Mouse (Mus musculus): ENCODE measurements around the gene Foxred2.

Foxred2 gene

DNA sequence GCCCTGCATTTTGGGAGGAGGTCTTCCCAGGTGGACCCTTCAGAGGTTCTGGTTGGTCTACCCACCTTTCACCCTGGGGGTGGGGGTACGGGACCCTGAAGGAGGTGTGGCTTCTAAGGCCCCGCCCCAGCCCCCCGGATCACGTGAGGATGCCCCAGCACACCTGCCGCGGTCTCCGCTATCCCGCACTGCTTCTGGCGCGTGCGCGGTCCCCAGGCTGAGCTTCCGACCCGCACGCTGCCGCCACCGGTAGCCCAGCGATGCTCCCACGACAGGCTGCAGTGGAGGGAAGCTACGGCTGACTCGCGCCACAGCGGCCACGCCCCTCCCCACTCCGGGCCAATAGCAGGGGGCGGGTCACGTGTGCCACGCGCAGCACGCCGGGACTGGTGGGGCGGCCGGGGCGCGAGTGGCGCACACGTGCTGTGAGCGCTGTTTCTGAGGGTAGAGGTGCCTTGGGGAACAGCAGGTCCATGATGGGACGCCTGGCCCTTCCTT is at the start of gene Foxred2:
Foxred2 (minus strand) TSS at position 319 of the 498 bp plus-strand sequence.
- DNase-seq (ENCODE audit: inconsistent age in 2 of 2, low spot score in 1 of 2), result peak; percentile 92 to 94

DNA sequence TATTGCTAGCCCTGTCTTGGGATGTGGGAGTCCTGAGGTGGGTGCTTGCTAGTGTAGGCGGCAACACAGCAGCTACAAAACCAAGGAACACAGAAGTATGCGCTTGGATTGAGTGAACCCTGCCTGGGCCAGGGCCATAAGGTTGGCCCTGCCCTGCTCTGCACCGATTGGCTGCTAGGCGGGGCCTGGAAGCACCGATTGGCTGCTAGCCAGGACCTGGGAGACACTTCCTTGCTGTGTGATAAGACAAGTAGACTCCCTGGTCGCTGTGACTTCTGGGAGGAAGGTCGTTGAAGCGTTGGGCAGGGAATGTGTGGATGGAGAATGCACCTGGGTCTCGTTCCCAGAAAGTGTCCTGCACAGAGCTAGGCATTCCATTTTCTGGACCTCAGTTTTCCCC is 47.4 kb upstream of the Foxred2 start:
- no peak for DNase-seq (ENCODE audit: inconsistent age in 2 of 2, low spot score in 1 of 2)

DNA sequence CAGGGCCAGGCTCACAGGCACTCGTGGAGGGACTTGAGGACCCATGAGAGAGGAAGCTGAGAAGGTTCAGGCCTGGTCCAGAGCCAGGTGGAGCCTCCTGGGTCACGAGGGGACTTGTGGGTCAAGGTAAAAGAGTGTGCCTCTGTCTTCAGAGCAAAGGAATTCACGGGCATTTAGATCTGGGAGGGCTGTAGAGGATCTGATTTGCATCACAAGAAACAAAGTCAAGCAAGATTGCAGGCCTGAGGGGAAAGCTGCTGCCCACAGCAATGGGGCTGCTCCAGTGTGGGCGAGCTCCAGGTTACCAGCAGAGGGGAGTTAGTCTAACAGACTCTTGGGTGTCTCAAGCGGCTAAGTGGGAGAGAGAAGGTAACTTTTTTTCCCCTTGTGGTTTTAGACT is 44.9 kb upstream of the Foxred2 start:
- no peak for DNase-seq (ENCODE audit: inconsistent age in 2 of 2, low spot score in 1 of 2)

DNA sequence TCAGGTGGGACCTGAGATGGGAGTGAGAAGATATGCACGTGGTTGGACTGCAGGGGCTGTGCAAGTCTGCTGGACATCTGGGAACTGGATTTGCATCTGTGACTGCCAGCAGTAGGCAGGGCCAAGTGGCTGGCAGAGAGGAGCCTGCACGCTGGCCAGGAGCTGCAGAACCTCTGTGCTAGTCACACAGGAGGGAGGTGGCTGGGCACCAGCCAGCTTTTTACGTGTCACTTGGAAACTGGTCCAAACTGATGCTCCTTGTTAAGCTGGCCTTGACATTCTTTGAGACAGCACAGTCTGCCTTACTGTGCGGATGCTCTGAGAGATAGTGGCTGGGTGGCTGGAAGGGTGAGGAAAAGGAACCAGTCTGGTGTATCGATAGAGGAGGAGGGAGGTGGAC is 32.0 kb upstream of the Foxred2 start:
- DNase-seq (ENCODE audit: inconsistent age in 2 of 2, low spot score in 1 of 2), result peak; percentile 94 to 95

DNA sequence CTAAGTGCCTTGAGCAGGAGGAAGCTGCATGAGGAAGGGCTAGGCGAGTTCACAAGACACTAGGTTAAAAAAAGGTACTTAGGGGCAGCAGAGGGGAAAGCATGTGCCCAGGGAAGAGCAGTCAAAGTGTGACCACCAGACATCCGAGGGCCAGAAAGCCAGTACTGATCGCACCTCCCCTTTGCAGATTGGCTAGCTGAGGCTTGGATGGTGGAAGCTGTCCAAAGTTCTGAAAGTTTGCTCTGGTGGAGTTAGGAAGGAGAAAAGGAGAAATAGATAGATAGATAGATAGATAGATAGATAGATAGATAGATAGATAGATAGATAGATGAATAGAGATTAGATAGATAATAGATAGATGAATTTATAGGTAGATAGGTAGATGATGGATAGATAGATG is 26.9 kb upstream of the Foxred2 start:
- peak in 1 of 2 experiments; percentile 37 for DNase-seq (ENCODE audit: inconsistent age in 2 of 2, low spot score in 1 of 2)

DNA sequence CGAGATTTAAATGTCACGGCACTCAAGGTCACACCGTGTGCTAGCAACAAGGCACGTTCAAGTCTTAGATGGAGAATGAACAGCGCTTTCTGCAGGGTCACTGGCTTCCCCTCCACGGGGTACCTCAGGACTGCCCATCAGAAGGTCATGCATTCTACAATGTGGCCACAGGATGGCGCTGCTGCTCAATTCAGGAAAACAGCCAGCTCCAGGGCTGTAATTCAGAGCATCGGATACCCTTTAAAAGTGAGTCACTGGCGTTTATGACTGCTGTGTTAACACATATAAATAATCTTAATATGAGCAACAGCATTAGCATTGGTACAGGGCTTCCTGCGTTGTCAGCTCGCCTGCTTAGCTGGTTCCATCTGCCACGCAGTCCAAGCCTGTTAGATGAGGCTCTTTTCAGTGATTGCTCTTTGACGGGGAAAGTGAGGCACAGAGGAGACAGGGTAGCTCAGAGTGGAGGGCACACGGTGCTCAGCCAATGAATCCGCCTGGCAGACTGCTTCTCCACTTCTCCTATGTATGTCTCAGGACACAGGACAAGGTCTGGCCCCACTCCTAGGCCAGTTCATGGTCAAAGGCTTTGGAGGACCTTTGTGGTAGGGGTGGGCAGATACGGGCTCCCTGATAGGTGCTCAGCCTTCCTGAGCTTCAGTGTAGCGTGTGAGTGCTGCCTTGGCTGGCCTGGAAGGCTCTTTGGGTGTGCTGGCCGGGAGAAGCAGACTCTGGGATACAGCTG is 25.8 kb upstream of the Foxred2 start:
- peak; percentile 85 to 96 for DNase-seq (ENCODE audit: inconsistent age in 2 of 2, low spot score in 1 of 2)

DNA sequence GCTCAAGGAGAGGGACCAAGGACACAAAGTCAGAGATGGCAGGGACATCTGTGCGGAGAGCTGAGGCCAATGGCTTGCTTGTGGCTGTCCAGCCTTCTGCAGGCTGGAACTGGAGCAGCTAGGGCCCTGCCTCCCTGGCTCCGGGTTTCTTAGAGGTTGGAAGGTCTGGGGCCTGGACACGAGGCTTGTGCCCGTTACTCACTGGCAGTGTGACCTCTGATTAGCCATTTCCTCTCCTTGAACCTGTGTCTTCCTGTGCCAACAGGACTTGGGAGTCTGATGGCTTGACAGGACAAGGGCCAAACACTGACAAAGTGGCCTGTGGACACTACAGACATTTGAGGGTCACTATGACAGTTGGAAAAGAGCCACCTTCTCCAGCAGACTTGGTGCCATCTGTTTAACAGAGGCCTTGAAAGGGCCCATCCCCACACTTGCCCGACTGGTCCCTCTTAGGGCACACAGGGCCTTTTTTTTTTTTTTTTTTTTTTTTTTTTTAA is 24.7 kb upstream of the Foxred2 start:
- DNase-seq (ENCODE audit: inconsistent age in 2 of 2, low spot score in 1 of 2), result peak; percentile 79 to 94

DNA sequence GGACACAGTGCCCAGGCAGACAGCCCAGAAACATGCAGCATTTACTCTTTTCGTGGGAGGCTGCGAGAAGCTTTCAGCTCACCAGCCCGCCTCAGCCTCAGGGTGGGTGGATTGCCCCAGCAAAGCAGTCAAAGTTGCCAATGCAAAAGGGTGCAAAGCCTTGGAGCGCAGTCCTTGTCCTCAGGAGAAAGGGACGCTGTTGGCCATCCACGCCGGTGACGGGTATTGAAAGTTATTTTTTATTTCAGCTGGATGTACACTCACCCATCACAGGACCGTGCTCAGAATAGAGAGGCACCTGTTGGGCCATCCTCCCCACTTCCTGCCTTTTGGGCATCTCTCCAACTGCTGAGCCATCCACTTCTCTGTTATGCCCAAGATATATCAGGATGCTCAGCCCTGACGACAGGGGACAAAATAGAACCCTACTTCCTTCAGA is 22.9 kb upstream of the Foxred2 start:
- peak in 1 of 2 experiments; percentile 29 for DNase-seq (ENCODE audit: inconsistent age in 2 of 2, low spot score in 1 of 2)

DNA sequence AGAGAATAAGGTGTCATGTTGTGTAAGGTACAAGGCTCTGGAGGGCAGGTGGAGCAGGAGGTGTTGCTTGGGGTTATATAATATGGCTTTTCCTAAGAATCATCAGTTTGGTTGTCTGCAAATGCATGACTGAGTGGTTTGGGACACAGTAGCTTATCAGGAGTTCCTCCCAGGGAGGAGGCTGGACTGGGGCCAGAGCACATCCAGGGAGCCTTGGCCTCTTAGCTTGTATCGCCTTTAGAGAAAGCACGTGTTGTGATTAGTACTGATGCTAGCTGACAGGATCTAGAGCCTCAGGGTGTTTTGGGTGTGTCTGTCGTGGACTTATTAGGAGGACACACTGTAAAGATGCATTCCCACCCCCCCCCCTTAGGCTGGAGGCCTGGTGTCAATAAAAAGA is 21.1 kb upstream of the Foxred2 start:
- peak; percentile 75 to 88 for DNase-seq (ENCODE audit: inconsistent age in 2 of 2, low spot score in 1 of 2)

DNA sequence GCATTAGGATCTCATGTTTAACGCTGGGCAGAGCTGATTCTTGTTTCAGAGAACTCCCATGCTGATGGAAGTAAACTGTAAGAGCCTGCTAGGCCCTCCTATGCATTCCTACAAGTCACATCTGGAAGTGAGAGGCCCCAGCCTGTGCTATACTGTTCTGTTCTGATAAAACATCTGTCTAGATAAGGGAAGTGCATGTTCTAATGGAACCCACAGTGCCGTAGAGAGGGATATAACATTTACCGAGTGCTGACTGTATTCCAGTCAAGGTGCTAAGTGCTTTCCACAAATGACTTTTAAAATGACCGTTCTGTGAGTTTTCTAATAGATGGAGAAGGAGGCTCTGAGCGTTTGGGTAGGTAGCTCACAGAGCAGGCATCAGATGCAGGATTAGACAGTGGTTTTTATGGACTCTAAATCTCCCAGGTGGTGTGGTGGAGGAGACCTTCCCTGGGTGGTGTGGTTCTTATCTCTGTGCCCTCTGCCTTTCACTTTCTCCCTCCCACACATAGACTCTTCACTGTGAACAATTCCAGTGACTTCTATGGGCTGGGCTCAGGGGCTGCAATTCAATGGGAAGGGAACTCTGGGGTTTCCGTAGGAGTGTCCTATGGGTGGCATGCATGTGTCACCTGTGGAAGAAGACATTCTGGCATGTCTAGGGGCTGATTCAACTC is 17.8 kb upstream of the Foxred2 start:
- DNase-seq (ENCODE audit: inconsistent age in 2 of 2, low spot score in 1 of 2), result peak in 1 of 2 experiments; percentile 51

DNA sequence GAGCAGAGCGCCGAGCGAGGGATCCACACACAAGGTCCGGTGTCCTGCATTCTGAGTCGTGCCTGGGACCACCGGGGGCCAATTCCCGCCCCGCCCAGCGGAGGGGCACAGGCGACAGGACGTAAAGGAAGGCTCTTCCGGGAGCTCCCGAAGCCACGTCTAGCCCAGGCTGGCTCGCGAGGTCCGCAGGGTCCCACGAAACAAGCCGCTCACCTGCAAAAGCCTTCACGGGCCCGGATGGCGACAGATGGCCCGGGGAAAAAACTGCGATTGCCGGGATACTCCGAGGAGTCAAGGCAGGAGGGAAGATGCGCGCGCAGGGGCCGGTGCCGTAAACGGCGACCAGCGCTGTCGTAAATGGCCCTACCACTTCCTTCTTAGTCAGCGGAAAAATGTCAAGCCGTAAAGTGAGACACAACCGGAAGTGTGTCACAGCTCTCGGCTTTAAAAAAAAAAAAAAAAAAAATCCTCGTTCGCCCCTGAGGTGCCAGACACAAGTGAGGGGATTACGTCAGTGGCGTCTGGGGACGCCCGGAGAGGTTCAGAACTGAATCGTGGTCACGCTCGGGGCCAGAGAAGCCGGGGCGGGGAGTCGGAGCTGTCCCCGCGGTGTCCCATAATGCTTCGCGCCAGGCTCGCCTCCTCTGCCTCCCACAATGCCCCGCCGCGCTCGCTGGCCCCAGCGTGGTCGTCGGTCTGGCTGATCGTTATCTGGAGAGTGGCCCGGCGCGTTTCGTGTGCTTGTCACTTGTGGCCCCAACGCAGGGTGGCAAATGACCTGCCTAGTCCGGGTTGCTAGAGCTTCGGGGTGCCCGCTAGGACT is 14.2 kb upstream of the Foxred2 start, which contains the start of gene Eif3d:
Eif3d (minus strand) TSS at position 344 of the 823 bp plus-strand sequence.
- peak; percentile 96 to 100 for DNase-seq (ENCODE audit: inconsistent age in 2 of 2, low spot score in 1 of 2)

DNA sequence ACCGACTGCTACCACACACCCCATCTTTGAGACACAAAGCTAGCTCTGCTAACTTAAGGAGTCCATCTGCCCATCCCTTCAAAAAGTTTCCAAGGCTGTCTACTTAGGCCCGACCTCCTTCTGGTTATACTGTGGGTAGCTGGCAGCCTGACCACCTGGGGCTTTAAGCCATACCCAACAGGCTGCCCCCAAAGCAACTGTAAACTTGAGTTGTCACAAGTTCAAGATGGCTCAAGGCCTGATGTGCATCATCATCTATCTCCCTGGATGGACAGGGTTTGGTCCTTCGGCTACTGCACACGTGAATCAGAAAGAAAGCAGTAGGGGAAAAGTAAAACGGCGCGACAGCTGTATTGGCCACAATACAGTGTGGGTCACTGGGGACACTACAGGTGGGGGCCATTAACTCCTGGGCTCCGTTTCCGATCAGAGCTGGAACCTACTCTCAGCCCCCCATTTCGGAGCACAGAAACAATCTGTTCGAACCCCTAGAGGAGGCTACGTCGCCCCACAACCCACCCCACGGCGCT is 13.5 kb upstream of the Foxred2 start:
- no peak for DNase-seq (ENCODE audit: inconsistent age in 2 of 2, low spot score in 1 of 2)

DNA sequence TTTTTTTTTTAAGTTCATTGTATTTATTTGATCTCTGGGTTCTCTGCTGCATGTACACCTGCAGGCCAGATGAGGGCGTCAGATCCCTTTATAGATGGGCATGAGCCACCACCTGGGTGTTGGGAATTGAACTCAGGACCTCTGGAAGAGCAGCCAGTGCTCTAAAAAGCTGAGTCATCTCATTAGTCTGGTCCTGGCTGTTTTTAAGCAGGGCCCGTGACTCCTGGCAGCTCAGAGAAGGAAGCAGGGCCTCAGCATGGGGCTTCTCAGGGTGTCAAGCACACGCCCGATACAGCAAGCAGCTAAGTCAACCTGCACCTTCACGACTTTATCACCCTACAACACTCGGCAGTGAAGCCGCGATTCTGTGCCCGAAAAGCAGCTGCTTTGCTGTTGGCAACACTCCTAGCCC is 8.6 kb upstream of the Foxred2 start:
- no peak for DNase-seq (ENCODE audit: inconsistent age in 2 of 2, low spot score in 1 of 2)

DNA sequence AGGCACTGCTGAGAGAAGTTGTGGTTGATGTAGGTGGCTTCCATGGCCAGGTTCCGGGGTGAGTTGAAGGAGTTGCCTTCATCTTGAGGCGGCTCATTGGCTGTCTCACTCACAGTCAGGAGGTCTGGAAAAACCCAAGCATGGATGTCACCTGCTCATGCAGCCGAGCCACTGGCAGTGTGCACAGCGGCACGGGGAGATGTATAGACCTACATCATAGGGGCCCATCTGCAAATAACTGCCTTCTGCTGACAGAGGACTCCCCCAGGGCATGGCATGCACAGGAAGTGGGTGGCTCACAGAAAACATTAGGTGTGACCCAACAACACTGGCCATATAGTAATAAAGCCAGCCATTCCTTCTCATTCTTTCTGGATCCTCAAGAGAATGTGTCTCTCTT is 5.9 kb upstream of the Foxred2 start:
- DNase-seq (ENCODE audit: inconsistent age in 2 of 2, low spot score in 1 of 2), result no peak

DNA sequence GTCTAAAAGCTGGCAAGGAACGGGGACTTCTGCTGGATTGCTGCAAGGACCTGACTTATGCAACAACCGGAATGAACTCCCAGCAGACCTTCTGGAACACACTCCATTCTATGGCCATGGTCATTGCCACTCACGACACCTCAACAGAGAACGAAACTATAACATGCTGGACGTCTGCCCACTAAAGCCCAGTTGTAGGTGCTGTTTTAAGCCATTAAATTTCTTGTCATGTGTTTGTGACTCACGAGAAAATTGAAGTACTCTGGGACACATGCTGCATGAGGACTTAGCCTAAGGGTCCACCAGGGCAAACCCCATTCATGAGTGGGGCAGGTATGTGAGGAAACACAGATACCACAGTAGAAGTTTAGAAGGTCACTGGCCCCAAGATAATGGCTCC is 4.2 kb upstream of the Foxred2 start:
- DNase-seq (ENCODE audit: inconsistent age in 2 of 2, low spot score in 1 of 2), result no peak

DNA sequence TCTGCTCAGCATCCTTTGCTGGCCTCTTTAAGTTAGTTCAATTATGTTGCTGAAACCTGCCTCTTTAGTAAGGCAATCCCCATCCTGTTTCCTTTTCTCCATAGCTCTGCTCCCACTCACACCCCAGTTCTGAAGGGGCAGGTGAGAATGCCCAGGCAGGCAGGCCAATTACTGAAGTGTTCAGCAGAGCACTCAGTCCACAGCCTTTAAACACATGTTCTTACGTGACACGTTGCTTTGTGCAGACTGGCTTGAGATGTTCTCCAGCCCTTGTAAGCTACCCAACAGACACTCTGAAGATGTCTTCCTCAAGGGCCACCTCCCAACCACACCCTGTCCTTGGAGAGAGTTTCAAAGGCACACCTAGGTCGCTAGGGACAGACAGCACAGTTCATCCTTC is 1.5 kb upstream of the Foxred2 start:
- DNase-seq (ENCODE audit: inconsistent age in 2 of 2, low spot score in 1 of 2), result no peak

DNA sequence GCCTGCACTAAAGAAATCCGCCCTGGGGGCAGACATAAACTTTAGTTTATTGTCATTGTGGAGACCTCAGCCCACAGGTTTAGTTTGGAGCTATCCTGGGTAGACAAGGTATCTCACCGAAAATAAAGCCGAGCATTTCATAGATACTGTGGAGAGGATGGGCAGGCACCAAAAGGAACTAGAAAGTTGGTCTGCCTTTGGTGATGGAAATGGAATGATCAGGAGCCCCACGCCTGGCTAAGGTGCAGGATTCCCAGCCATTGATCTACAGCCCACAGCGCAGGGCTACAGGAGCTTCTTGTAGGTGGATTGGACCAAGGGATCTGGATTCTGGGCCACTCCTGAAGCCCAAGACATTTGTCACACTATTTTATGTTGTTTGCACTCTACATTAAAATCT is 1.1 kb upstream of the Foxred2 start:
- DNase-seq (ENCODE audit: inconsistent age in 2 of 2, low spot score in 1 of 2), result no peak

DNA sequence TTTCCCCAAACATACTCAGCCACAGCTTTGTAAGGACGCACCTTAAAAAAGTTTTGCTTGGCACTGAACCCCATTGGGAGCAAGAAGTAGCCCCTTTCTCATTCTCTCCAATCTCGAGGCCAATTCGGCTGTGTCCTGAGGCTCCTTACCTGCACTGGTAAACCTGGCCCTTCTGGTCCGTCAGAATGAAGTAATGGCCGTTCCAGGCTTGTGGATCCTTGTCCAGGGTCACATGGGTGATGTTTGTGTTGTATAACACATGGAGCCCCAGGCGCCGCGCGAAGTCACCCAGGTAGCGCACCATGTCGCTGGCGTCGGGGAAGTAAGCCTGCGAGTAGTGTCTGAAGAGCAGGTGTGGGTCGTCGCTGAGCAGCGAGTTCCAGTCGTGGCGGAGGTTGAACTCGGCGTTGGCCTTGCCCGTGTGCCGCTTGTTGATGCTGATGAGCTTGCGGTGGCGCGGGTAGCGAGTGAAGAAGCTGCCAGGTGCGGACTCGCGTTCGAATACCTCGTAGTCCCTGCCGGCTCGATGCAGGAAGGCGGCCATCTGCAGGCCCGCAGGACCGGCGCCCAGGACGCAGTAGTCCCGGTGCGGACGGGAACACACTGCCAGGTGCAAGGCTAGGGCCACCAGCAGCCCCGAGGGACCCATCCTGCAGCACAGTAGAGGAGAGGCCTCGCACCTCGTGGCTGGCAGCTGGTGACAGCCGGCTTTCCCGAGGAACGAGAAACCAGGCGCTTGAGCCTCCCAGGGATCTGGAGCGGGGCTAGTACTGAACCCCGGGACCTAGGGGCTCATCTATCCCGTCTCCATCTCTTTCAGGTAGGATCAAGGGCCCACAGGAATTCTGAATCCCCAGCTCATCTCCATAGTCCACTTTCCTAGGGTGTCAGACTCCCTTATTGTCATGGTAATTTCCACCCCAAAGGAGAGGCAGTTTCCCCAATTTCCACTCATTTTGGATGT is 800 bp downstream of the Foxred2 start:
- DNase-seq (ENCODE audit: inconsistent age in 2 of 2, low spot score in 1 of 2), result peak in 1 of 2 experiments; percentile 62

DNA sequence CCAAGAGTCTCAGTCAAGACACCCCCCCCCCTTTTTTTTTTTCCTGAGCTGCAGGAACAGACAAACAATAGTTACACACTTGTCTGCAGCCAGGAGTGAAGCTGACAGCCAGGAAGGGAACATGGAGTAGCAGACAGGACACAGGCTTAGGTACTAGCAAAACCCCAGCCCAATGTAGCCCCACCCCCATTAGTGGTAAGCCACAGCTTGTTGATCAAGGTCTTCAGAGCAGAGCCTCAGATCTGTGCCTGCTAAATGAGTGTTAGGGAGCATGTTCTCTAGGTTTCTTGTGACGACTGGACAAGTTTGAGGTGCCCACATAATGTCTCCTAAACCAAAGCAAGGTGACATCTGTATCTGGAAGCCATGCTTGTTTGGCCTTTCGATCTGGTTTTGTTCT is 2.2 kb downstream of the Foxred2 start:
- DNase-seq (ENCODE audit: inconsistent age in 2 of 2, low spot score in 1 of 2), result no peak

DNA sequence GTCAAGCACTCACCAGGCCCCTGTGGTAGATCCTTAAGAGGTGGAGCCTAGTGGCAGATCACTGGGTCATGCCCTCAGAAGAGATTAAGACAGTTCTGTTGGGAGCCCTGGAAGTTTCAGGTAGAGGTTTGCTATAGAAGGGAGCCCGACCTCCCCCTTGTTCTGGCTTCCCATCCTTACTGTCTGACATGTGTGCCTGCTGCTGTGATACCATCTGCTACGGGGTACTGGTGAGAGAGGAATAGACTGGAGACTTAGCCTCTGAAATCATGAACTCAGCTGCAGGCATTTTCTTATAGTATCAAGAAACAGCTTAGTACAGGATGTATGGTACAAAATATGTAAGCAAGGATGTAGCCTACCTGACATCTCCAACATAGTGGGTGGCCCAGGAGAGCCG is 3.6 kb downstream of the Foxred2 start:
- DNase-seq (ENCODE audit: inconsistent age in 2 of 2, low spot score in 1 of 2), result no peak

Measured in adrenal gland, adult (tissue).